Mouse (Mus musculus): ENCODE measurements around the gene Zfp273. TPM values are rescaled to one million over a fixed set of nuclear protein-coding genes. Genes with fewer than 3 reads are reported as not detected.
"Not testable (repeated sequence)": the region's sequence is repeated elsewhere in the genome, so short reads cannot be mapped to it uniquely, and the experiment has no call there.

The Zfp273 gene
- 1 to 10 TPM; 1.2 to 1.5 TPM for total RNA-seq (2021)
- long read RNA-seq, experiment 1, partial matches to known transcripts: 0 of 2 reads
- long read RNA-seq, experiment 1, other reads (novel, unspliced or antisense): 0 of 2 reads
- long read RNA-seq, experiment 2, partial matches to known transcripts: 0 of 2 reads
- long read RNA-seq, experiment 2, other reads (novel, unspliced or antisense): 2 of 2 reads

DNA sequence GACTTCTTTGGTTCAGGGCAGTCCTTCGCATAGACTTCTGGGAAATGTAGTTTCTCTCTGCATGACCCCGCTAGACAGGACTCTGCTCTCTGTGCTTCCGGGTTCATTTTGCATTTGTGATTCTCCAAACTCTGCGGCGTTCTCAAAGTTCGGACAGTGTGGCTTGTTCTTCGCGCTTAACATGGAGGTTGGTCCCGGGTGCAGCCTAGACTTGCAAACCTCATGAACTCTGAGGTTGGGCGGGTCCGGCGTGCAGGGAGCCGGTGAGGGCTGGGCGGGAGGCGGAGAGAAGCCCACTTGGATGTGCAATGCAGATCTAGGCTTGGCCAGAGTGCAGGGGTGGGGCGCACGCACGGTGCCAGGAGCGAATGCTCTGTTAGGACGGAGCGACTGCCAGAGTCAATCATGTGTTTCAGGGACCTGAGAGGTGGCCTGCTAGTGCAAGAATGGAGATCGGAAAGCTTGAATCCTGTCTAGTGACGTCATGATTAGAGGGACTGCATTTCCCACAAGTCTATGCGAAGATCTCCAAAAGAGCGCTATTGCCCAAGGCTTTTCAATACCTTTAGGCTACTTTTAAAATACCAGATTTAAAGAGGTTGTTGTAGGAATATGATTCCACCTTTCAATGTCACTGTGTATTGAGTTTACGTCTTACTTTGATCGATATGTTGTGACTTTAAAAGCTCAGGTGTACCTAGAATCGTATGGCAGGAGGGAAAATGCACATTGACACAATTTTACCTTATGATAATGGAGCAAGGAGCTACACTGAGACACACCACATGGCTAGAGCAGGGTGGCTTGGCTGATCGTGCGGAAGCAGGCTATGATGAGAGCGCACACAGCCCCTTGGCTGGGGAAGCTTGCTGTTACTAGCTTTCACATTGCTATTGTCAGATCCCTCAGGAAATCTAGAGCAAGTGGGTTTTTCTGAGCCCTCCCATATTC is at the start of gene Zfp273:
Gene Zfp273, plus strand, starts transcription at position 31 of the 951 bp plus-strand sequence.
- intact Hi-C loops (cut with DNase I): no loop called here
- DNase-seq: peak; percentile 58 to 82

DNA sequence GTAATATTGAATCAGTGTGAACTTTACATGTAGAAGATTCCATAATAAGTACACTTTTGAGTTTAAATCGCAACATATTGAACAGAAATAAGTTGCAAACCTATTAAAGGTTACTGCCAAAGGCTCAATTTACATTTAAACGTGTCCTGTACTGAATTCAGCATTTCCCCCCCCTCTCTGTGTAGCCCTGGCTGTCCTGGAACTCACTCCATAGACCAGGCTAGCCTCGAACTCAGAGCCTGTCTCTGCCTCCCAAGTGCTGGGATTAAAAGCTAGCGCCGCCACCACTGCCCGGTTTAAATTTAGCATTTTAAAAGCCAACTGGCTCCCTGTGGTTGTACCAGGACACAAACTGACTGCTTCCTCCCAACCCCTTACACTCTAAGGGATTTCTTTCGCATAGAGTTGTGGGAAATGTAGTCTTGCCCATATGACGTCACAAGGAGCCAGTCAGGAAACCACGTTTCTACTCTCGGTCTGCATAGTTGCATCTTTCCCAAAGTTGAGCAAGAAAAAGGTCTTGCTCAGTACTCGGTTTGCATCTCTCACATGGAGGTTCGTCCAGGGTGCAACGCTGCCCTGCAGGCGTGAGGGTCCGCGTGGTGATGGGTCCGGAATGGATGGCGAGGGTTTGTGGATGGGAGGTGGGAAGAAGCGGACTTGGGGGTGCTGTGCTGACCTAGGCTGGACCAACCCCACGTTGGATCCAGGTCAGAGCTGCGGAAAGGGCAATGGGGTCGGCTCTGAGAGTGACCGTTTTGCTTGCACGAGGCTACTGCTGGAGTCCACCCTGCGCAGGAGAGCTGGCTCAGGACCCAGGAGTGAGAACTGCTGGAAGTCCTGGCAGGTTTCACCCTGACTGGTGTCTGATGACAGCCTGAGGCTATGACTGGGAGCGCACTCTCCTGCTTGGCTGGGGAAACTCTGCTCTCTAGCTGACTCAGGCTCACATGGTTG is 34.0 kb upstream of the Zfp273 start, which contains the start of gene Zfp493:
Gene Zfp493, plus strand, starts transcription at position 429 of the 957 bp plus-strand sequence.
- peak; percentile 46 to 67 for DNase-seq
- intact Hi-C loops (cut with DNase I): no loop called here

DNA sequence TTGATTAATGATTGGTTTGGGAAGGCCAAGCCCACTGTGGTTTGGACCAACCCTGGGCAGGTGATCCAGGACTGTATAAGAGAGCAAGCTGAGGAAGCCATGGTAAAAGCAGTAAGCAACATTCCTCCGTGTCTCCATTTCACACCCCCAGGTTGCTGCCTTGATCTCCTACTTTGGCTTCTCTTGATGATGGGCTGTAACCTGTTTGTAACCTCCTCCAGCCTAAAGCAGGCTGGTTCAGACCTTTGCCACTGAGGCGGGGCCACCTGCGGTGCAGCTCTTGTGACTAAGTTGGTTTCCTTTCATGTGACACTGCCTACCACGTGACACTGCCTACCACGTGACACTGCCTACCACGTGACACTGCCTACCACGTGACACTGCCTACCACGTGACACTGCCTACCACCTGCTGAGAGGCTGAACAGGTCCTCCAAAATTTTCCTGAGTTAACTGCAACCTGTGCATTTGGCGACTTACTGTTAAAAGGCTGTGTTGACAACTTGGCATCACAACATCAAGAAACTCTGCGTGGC is 21.6 kb upstream of the Zfp273 start:
- no peak for DNase-seq
- intact Hi-C loops (cut with DNase I): no loop called here

DNA sequence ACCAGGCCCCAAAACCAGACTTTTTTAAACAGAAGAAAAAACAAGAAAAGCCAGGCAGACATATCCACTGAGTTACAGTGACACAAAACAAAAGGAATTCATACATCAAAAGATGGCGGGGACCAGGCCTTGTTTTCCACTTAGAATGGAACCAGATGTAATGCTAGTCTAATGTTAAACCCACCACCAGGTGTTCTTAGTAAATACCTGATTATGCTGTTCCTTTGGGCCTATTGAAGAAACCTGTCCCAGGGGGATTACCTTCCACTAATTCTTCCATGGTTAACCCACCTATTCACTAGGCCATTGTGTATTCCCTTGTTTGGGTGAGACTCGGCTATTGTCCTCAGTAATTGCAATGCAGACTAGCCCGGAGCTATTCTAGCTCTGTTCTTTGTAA is 14.9 kb upstream of the Zfp273 start:
- intact Hi-C loops (cut with DNase I): no loop called here
- no peak for DNase-seq

DNA sequence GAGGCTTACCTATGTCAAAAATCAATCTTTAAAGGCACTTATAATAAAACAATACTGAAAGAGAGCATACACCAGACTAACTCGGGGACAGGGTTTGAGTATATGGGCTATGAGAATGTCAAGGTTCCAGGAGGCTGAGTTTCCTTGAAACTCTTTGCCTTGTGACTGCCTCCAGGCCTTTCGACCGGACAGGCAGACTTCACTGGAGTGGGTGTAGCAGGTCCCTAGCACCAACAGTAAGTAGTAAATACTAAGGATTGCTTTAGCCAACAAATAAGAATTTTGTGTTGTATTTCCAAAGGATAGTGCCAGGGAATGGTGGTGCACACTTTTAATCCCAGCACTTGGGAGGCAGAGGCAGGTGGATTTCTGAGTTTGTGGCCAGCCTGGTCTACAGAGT is 14.4 kb upstream of the Zfp273 start:
- DNase-seq; intact Hi-C loops (cut with DNase I): not testable (repeated sequence)

DNA sequence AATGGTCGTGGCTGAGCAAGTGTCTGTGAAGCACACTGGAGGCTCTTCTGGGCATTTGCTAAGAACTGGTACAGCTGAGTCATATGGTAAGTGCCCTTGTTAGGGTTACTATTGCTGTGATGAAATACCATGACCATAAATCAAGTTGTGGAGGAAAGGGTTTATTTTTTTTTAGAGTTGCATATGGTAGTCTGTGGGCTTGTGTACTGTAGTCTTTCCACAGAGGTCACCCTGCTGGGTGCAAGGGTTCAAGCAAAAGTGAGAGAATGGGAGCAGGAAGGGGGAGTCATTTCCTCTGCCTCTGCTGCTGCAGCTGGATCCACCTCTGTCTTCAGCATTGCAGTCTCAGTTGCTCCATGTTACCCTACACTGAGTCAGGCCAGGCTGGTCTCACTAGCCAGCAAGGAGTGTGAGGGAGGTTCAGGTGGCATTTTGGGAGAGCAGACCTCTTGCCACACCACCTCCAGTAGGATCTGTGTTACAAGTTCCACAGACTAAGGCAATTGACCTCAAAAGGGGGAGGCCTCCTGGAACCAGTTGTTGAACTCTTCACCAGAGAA is 1.8 kb upstream of the Zfp273 start:
- intact Hi-C loops (cut with DNase I): no loop called here

DNA sequence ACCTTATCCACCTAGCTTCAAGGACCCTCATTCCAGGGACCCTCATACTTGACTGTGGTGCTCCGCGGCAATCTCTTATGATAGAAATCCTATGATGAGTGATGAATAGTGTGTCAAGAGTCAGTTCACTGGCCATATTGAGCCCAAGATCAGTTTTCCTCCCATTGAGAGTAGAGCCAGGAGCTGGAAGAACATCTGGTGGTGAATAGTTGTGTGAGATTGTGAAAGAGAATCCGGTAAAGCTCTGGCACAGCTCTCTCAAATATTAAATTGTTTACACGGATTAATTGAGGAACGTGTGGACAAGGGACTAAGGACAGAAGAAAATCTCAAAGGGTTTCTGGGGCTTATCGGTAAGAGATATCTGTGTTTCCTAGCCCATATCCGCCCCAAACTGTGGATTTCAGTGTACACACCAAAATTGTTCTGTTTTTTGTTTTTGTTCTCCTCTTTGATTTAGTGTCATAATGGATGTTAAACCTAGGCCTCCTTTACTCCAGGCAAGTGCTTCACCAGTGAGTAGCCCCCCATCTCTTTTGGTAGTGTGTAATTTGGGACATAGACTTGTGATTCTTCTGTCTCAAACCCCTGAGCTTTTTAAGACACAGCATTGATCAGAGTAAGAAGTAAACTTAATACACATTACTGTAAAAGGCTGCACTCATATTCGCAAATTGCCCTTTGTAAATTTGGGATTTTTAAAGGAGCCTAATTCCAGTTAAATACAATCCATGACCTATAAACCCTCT is 405 bp upstream of the Zfp273 start:
- DNase-seq: no peak
- intact Hi-C loops (cut with DNase I): no loop called here

More for the DNA sequence above, 1.8 kb upstream of the Zfp273 start:
- DNase-seq: no peak

DNA sequence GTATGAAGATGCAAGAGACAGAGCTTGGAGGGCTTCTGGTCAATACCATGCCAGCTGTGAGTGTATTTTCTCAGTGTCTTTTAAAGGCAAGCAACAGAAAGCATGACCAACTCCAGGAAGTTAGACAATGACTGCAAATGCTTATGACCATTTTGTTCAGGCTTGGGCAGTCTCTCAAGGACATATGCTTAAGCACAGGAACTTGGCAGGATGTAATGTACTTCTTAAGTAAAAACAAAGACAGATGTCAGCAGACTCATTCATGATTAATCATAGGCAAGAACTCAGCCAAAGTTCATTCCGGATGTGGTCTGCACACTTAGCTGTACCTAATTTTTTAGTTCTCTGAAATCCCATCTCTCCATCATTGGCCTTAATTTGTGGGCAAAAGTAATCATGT is 5.1 kb downstream of the Zfp273 start:
- no peak for DNase-seq
- intact Hi-C loops (cut with DNase I): no loop called here

DNA sequence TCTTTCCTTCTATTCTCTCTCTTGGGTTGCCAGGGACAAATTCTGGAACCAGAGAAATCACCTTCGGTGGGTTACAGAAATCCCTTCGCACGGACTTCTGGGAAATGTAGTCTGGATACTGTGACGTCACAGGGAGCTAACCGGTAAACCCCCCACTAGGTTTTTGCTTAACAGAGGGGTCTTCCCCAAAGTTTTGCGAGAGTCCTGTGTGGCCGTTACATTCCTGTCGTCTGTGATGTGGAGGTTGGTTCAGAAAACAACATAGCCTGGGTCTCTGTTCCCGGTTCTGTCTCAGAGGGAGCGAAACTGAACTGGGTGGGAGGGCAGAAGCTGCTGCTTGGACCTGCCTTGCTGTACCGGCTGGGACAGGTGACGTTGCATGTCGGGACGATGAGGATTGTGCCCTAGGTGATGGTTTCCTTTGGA is 17.4 kb downstream of the Zfp273 start, which contains the start of gene Gm10037:
Gene Gm10037, plus strand, starts transcription at position 196 of the 426 bp plus-strand sequence.
- DNase-seq: no peak
- intact Hi-C loops (cut with DNase I): no loop called here

DNA sequence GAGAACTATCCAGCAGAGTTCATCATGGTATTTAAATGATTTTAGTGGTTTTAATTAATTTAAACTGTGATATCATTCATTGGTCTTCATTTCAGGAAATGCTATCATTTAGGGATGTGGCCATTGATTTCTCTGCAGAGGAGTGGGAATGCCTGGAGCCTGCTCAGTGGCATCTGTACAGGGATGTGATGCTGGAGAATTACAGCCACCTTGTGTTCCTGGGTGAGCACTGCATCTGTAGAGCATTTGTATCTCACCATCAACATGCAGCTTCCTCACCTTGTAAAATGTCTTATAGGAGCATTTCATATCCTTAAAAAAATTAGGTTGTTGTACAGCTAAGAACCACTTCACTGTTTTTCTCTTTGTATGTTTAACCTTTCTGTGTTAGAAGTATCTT is 19.6 kb downstream of the Zfp273 start:
- intact Hi-C loops (cut with DNase I); DNase-seq: not testable (repeated sequence)

DNA sequence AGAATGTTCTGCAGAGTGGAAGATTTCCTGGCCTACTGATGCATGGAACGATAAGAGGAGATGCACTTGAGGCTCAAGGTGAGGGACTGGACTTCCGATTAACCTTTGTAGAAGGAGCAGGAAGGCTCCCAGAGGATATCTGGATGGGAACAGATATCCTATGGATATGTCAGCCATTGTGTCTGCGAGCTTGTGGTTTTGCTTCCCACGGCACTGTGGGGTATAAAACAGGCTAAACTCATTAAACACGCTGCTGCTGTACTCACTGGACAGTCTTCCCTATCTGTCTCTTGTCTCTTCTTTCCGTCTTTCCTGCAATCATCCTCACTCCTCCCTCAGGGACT is 30.2 kb downstream of the Zfp273 start:
- DNase-seq: no peak
- intact Hi-C loops (cut with DNase I): loop anchor here (10.0 kb wide), 1 partner anchor 209 kb away; the partner anchor contains the start of genes Gm49345 and Zfp729a

DNA sequence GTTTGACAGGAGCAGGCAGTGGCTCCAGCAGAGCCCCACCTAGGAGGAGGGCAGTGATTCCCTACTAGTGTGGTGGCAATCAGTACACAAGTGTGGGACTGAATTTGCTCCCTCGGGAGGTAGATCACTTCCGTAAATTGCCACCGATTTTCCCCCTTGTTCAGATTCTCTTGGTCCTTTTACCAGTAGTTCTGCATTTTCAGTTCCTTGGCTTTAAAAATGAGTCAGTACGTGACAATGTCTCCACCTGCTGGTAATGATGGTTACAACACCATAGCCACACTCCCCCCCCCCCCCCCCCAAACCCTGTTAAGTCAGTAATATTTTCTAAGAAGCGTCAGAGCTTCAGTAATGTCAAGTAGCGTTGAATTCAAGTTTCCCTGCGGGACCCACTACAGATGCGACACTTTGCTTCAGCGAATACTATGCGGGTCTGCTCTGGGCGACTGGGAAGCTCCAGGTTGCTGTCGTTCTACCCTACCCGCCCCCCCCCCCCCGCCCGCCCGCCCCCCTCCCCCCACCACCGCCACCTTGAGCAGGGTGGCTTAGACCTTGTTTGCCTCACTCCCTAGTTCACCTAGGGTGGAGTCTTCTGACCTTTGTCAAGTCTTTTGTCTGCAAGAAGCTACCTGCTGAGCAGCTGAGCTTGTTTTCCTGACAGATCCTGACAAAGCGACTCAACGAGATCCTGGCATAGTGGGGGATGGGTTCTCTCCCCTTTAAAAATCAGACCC is 30.7 kb downstream of the Zfp273 start:
- intact Hi-C loops (cut with DNase I): loop anchor here (10.0 kb wide), 1 partner anchor 209 kb away; the partner anchor contains the start of genes Gm49345 and Zfp729a
- peak; percentile 4 to 15 for DNase-seq

DNA sequence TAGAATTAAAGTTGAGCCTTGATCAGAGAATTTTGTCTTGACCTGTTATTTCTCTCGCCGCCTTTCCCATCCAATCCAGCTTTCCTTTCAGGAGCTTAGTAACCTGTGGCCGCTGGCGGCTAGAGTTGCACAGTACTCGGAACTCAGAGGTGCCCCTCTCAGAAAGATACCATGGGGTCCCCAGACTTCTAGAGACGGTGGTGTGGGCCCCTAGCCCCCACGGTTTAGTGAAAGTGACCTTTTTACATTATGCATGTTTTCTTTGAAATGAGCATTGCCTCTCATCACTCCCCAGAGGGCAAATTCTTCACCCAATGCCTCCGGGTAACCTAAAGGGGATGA is 31.3 kb downstream of the Zfp273 start:
- no peak for DNase-seq
- intact Hi-C loops (cut with DNase I): loop anchor here (10.0 kb wide), 1 partner anchor 210 kb away; the partner anchor contains the start of genes Gm49345 and Zfp729a

DNA sequence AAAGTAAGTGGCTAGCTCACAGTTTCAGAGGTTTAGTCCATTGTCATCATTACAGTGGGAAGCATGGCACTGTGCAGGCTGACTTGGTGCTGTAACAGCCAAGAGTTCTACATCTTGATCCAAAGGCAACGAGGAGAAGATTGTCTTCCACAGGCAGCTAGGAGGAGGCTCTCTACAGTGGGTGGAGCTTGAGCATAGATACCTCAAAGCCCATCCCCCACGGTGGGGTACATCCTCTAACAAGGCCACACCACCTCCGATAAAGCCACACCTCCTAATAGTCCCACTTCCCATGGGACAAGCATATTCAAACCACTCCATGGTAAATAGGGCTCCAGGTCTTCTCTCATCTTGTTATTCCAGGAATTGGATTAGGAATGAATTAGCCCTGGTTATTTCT is 36.8 kb downstream of the Zfp273 start:
- intact Hi-C loops (cut with DNase I): no loop called here
- DNase-seq: no peak

DNA sequence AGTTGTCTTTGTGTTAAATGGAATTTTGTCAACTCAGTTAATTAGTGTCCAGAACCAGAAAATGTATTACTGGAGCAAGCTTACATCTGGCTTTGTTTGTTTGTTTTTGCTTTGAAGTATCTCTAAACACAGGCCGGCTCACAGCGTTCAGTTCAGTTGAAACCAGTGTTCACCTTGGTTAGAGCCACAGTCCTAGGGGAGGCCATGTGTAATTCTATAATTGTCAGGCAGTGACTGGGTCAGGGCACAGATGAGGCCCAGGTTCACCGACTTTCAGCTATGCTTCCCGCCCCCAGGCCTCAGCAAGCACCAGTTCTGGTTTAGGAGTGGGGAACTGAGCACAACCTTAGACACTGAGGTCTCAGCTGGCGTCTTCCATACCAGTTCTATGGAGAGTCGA is 39.6 kb downstream of the Zfp273 start:
- intact Hi-C loops (cut with DNase I): no loop called here
- DNase-seq: no peak

DNA sequence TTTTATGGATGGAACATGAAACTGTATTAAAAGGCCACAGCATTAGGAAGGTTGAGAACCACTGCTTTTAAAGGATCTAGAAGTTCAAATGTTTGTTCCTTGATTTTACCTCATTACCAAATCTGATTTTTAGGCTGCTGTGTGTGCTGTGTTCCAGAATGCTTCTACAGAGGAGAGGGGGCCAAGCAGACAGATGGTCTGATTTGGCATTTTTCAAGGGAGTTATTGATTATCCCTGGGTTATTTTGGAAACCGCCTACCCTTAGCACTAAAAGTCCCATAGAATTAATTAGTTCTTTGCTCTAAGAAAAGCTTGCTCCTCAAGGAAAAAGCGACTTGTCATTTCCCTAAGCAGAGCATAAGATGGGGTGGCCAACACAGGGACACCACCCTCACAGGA is 40.4 kb downstream of the Zfp273 start:
- intact Hi-C loops (cut with DNase I): no loop called here

DNA sequence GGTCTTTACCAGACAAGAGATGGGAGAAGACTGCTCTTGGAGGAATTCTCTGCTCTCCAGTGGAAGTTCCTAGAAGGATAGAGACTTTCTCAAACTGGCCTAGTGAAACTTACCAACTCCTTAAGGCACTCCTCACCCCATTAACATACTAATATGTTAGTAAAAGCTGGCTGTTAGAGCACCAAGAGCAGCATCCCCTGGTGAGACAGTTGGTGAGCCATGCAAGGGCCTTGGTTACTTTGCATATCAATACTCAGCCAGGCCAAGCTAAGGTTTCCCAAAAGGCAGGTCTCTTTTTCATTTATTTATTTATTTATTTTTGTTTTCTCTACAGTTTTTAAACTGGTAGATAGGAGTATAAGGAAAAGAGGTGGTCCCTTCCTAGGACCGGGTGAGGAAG is 43.8 kb downstream of the Zfp273 start:
- no peak for DNase-seq
- intact Hi-C loops (cut with DNase I): no loop called here

More for the DNA sequence above, 40.4 kb downstream of the Zfp273 start:
- DNase-seq: no peak

DNA sequence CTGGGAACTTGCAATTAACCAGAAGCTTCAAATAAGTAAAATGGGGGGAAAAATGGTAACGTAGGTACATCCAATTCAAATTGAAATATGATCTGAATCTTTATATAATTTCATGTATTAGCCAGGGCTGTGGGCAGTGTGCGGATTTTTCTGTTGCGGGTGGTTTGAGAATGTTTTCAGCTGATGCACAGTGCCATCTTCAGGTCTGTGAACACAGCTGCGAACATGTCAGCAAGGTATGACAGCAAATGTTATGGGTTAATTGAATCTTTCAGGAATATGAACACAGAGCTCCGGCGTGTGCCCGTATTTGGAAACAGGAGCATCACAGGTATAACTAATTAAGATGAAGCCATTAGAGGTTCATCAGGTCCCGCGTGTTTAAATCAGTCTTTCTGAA is 49.0 kb downstream of the Zfp273 start:
- intact Hi-C loops (cut with DNase I): no loop called here

More for the DNA sequence above, 49.0 kb downstream of the Zfp273 start:
- no peak for DNase-seq

Measured in gastrocnemius, postnatal 36 days (tissue).